Mouse (Mus musculus): Measurements from ENCODE around the gene Zfp790.

DNA sequence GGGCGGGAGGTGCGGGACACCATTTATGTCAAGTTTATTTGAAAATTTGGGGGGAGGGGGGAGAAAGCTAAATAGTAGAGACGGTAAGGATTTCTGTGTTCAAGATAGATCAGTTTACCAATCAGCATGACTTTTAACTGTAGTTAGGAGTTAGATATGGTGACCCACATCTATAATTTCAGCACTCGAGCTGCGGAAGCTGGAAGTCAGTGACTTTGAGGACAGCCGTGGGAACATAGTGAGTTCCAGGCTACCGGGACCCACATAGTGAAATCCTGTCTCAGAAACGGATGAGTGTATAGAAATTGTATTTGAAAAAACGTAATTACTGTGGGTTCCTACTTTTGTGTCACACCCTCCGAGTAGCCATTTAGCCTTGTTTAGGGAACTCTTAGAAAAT lies 46.9 kb upstream of the Zfp790 start:
- no peak for TF ChIP-seq EP300 (IDR thresholded peaks at IDR 0.05; ENCODE audit: insufficient read depth, low read depth, low read length)
- no peak for TF ChIP-seq CTCF (IDR thresholded peaks at IDR 0.05)
